Mouse (Mus musculus) limb, embryonic 14.5 days (tissue): Measurements from ENCODE around the gene Fam167b. TPM values are rescaled to one million over a fixed set of nuclear protein-coding genes. Genes with fewer than 3 reads are reported as not detected.
A peak's percentile ranks its signal among the peaks of the same experiment; 100 is the strongest.

ENCODE experiments used
- ATAC-seq: fragments of 200-750 bp; cut with Nextera tagmentation; 2 replicates; pipeline ENCODE4 v1.8.0; 2017; ENCODE audit warnings: low read depth, moderate number of reproducible peaks, moderate TSS enrichment; ENCODE audit not compliant: low FRiP score
- DNase-seq: peaks from one replicate; pipeline ENCODE4 v3.0.0-alpha.2; 2015; ENCODE audit warnings: low spot score
- H3K27ac ChIP-seq: fragments of 300-500 bp; sonication (generic); replicated peaks from 2 replicates; pipeline ENCODE4 v1.5.1; 2014; ENCODE audit warnings: low read depth, mild to moderate bottlenecking, low read length, moderate library complexity, mixed read lengths
- H3K27me3 ChIP-seq: fragments of 300-500 bp; sonication (generic); 2 replicates; pipeline ENCODE4 v1.6.1; 2014; ENCODE audit warnings: low read length, mixed read lengths; ENCODE audit not compliant: control insufficient read depth, insufficient read depth
- H3K36me3 ChIP-seq: fragments of 300-500 bp; sonication (generic); 2 replicates; pipeline ENCODE4 v1.6.1; 2014; ENCODE audit warnings: mild to moderate bottlenecking, low read length, moderate library complexity, mixed read lengths; ENCODE audit not compliant: control insufficient read depth, insufficient read depth
- H3K4me1 ChIP-seq: fragments of 300-500 bp; sonication (generic); 2 replicates; pipeline ENCODE4 v1.6.1; 2014; ENCODE audit warnings: antibody characterized with exemption, low read length, mixed read lengths; ENCODE audit not compliant: control insufficient read depth, insufficient read depth
- H3K4me2 ChIP-seq: fragments of 300-500 bp; sonication (generic); replicated peaks from 2 replicates; pipeline ENCODE4 v1.6.1; 2014; ENCODE audit warnings: low read depth, mild to moderate bottlenecking, low read length, moderate library complexity; ENCODE audit not compliant: severe bottlenecking
- H3K4me3 ChIP-seq: fragments of 300-500 bp; sonication (generic); replicated peaks from 2 replicates; pipeline ENCODE4 v1.5.1; 2014; ENCODE audit warnings: low read length
- H3K9ac ChIP-seq: fragments of 300-500 bp; sonication (generic); 2 replicates; pipeline ENCODE4 v1.6.1; 2014; ENCODE audit warnings: mild to moderate bottlenecking, low read depth, low read length, moderate library complexity; ENCODE audit not compliant: severe bottlenecking
- H3K9me3 ChIP-seq: fragments of 300-500 bp; sonication (generic); 2 replicates; pipeline ENCODE4 v1.6.1; 2016; ENCODE audit warnings: low read length; ENCODE audit not compliant: control insufficient read depth
- POLR2A ChIP-seq: fragments of 200-500 bp; IDR thresholded peaks from 2 replicates; pipeline ENCODE4 v1.8.0; 2012; ENCODE audit warnings: inconsistent platforms, mild to moderate bottlenecking, moderate library complexity, borderline replicate concordance; ENCODE audit not compliant: insufficient read depth, insufficient read length; ENCODE audit errors: extremely low read depth
- WGBS: fragments of 180-500 bp; shearing (Covaris S2); extraction: QIAGEN DNeasy Blood & Tissue Kit; methylation state at CpG from one replicate; pipeline ENCODE4 v1.1.7; 2014; 5-methylcytosine and 5-hydroxymethylcytosine counted together
- polyA plus RNA-seq, 2 experiments: library from polyadenylated mRNA; depleted of rRNA in 1 of 2; stranded (reverse) in 1 of 2; unstranded in 1 of 2; fragments of >200 nt; fragmentation: Nextera tagmentation in 1 of 2; extraction: Ambion mirVana in 1 of 2; gene quantifications; 2 replicates each; pipeline versions ENCODE4 v1.2.1 to v1.2.3; 2012 to 2014

Gene Fam167b
- polyA plus RNA-seq, 2 experiments = 5.3 to 7.3 TPM

DNA sequence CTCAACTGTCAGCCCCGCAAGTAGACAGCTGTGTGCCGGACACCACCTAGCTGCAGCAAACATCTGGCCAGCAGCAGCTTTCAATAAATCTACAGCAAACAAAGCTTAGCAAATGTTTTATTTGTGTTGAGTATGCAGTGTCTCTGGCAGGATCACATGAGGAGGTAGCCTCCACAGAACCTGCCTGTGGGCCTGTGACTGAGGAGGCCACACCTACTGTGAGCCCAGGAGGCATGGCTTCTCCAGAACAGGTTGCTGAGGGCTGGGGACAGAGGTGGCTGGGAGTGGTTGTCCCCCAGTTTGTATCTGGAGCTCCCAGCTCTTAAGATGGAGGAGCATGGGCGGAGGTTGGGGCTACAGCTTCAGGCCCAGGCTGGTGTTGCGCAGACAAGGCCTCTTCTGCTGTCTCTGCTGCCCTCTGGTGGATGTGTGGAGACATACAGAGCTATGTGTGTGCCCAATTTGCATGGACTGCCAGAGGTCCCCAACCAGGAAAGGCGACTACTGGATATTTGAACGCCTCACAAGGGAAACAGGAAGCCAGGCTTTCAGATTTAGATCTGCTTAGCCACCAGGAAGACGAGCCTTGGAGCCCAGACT is 30.2 kb upstream of the Fam167b start:
- Histone ChIP-seq H3K4me1 (no peaks in the 10 kb centered on the region), H3K27ac (0 out of 2 replicates have a peak overlapping the region, but pooled peaks have one; percentile 19), H3K9me3 (no peaks in the 10 kb centered on the region), H3K27me3 (no peaks in the 10 kb centered on the region), H3K4me3 (no peak overlapping the region), H3K36me3 (peaks cover 46% of the 10 kb centered on the region), H3K9ac (no peak overlapping the region), H3K4me2 (no peak overlapping the region)
- DNase-seq (peak; percentile 79), ATAC-seq (peak; percentile 77)
- peak; percentile 51; the same call in 1 of the 2 replicates for TF ChIP-seq POLR2A
- WGBS = 31% methylated on average over 7 of the region's 7 CpGs

DNA sequence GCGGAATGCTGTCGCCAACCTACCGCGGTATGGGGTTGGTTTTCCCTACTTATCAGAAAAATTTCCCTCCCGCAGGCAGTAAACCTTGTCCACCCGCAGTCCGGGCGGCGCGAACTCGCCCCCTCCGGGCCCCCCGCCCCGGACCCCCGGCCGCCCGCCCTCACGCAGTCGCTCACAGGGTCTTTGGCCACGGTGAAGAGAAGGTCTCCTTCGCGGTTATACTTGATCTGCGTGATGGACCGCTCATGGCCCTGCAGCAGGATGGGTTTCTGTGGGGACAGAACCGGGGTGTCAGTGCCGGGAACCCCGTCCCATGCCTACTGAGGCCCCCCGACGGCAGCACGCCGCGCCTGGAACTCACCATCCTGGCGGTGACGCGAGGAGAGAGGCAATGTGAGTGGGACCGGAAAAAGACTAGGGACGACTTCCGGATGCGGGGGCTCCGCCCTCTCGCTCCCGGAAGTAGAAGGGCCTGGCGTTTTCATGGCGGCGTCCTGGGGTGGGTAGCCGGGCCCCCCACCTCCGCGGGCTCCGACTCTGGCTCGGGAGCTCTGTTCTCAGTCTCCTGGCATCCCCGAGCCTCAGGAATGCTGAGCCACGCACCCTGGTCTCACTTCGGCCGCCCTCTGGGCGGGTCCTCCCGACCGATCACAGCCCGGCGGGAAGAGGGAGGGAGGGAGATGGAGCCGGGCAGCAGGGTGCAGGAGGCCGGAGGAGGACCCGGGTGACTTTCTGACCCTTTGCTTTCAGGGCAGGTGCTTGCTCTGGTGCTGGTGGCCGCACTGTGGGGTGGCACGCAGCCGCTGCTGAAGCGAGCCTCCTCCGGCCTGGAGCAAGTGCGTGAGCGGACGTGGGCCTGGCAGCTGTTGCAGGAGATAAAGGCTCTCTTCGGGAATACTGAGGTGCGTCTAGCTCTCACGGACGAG is 22.1 kb upstream of the Fam167b start, which contains the start of the genes Eif3i and Tmem234:
Gene Eif3i, minus strand, starts transcription at position 416 of the 926 bp plus-strand sequence.
Gene Tmem234, plus strand, starts transcription at position 436 of the 926 bp plus-strand sequence.
- DNase-seq = peak; percentile 88
- Histone ChIP-seq H3K27ac (peak within 1 kb of the TSS; percentile 63; the same call in 1 of the 2 replicates), H3K4me1 (peaks cover 18% of the 10 kb centered on the region), H3K9me3 (no peaks in the 10 kb centered on the region), H3K9ac (peak within 1 kb of the TSS; percentile 81), H3K36me3 (peaks cover 54% of the 10 kb centered on the region), H3K4me2 (peak within 1 kb of the TSS; percentile 81), H3K27me3 (no peaks in the 10 kb centered on the region), H3K4me3 (peak within 1 kb of the TSS; percentile 99)
- TF ChIP-seq POLR2A = peak; percentile 44; the same call in 1 of the 2 replicates
- ATAC-seq = peak; percentile 89
- WGBS = under 1% methylated on average over 65 of the region's 74 CpGs

DNA sequence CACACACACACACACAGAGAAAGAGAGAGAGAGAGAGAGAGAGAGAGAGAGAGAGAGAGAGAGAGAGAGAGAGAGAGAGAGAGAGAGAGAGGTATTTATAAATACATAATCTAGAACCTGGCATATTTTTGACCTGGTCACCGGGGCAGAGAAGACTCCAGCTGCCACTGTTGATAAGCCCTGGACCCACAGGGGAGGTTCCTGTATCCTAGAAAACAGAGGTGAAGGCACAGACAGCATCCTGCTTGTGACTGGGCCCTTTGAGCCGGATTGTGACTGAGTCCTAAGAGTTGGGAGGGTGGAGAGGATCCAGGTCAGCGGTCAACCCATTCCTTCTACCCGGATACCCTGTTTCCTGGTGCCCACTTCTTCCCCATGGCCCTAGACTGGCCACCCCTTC is 10.5 kb upstream of the Fam167b start:
- Histone ChIP-seq H3K36me3 (peaks cover 36% of the 10 kb centered on the region), H3K4me1 (peaks cover 4% of the 10 kb centered on the region; the same call in 1 of the 2 replicates), H3K27ac (no peak overlapping the region), H3K9ac (no peak overlapping the region), H3K4me3 (no peak overlapping the region), H3K9me3 (no peaks in the 10 kb centered on the region), H3K27me3 (no peaks in the 10 kb centered on the region), H3K4me2 (no peak overlapping the region)
- 71% methylated on average over 4 of the region's 4 CpGs for WGBS
- DNase-seq (no peak), ATAC-seq (no peak)
- TF ChIP-seq POLR2A = no peak

DNA sequence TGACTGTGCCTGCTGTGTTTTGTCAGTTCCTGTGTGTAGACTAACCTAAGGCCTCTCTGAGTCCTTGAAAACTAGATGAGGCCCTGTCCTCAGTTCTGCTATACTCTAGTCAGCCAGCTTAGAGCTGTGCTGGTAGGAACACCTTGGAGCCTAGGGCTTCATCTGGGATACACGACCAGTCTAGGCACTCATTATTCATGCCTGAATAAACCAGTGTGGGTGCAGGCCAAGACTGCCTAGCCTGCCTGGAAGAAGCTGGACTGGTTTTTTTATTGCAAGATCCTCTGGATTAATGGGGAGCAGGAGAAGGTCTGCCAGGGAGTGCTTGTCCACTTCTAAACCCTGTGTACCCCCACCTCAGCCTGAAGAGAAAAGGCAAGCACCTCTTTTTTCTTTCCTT is 8.6 kb upstream of the Fam167b start:
- no peak for ATAC-seq
- TF ChIP-seq POLR2A = no peak
- Histone ChIP-seq H3K9me3 (no peaks in the 10 kb centered on the region), H3K4me3 (no peak overlapping the region), H3K4me2 (no peak overlapping the region), H3K27me3 (no peaks in the 10 kb centered on the region), H3K4me1 (peaks cover 4% of the 10 kb centered on the region; the same call in 1 of the 2 replicates), H3K9ac (no peak overlapping the region), H3K27ac (no peak overlapping the region), H3K36me3 (peaks cover 18% of the 10 kb centered on the region)
- no peak for DNase-seq
- 39% methylated on average over 1 of the region's 1 CpGs for WGBS

DNA sequence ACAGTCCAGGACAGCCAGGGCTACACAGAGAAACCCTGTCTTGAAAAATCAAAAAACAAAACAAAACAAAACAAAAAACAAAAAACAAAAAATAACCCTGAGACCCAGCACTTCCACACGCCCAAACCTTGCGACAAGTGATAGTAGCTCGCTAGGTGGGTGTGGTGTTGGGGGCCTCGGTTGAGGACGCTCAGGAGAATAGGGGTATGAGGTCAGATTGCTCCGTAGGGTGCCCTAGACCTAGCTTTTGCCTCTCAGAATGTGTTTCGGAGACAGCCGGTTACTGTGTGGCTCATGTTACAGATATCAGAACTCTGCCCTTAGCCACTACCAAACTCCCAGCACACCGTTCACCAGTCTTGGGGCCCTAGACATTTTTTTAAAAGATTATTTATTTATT is 7.4 kb upstream of the Fam167b start:
- TF ChIP-seq POLR2A = no peak
- H3K27ac ChIP-seq = no peak overlapping the region
- DNase-seq = no peak
- 69% methylated on average over 9 of the region's 9 CpGs for WGBS
- H3K9ac ChIP-seq = no peak overlapping the region
- no peak overlapping the region for H3K4me3 ChIP-seq
- no peak for ATAC-seq
- peak overlapping the region; percentile 81; the same call in 1 of the 2 replicates for H3K4me2 ChIP-seq
- peaks cover 6% of the 10 kb centered on the region for H3K36me3 ChIP-seq
- no peaks in the 10 kb centered on the region for H3K27me3 ChIP-seq
- no peaks in the 10 kb centered on the region for H3K9me3 ChIP-seq
- peaks cover 4% of the 10 kb centered on the region; the same call in 1 of the 2 replicates for H3K4me1 ChIP-seq
